Mouse (Mus musculus) cerebellum, postnatal 10 days (tissue): Measurements from ENCODE around the gene Ndufc1.
"Not testable (repeated sequence)": the region's sequence is repeated elsewhere in the genome, so short reads cannot be mapped to it uniquely, and the experiment has no call there.

Experiments
- DNase-seq, 2 experiments: peaks; one replicate each; pipeline ENCODE4 v3.0.0; 2021; ENCODE audit warnings: mixed read lengths in 2 of 2

The Ndufc1 gene

DNA sequence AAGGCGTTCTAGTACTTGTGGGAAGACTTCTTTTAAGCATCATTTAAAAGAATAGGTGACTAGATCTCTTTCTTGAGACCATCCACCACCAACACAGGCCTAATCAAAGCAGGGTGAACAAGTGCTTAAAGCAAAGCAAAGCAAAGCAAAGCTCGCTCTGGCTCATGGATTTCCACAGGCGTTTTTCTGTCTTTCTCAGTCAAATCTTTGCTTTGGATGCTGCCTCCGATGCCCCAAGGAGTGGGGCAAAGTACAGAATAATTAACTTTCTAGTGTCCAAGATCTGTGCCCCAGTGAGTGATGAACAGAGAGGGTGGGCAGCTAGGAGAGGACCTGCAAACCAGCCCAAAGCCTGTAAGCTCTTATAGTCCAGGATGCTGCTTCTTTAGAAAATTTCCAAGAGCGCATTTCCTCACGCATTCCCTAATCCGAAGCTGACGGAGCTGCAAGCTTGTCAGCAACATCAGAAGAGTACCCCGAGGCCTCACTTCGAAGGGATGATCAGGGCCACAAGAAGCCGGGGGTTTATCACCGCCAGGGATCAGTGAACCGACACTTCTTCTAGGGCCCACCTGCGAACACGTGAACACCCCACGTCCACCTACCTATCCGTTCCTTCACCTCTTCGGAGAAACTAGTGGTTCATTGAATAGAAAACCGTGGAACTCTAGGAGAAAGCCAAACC, 13.2 kb downstream of the Ndufc1 start:
- DNase-seq: no peak

GRCm38 (mm10) chr3:51394881-51395280, 13.9 kb downstream of the Ndufc1 start:
- DNase-seq: no peak

DNA sequence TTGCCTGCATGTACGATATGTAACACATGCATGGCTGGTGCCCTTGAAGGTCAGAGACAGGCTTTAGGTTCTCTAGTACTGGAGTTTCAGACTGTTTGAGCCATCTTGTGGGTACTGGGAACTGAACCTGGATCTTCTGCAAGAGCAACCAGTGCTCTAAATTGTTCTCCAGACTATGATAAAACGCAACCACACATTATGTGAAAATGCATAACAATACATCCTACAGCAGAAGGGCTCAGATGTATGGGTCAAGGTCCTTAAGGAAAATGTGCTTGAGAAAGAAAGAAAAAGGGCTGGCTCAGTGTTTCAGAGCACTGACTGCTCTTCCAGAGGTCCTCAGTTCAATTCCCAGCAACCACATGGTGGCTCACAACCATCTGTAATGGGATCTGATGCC, 15.1 kb downstream of the Ndufc1 start:
- no peak for DNase-seq

DNA sequence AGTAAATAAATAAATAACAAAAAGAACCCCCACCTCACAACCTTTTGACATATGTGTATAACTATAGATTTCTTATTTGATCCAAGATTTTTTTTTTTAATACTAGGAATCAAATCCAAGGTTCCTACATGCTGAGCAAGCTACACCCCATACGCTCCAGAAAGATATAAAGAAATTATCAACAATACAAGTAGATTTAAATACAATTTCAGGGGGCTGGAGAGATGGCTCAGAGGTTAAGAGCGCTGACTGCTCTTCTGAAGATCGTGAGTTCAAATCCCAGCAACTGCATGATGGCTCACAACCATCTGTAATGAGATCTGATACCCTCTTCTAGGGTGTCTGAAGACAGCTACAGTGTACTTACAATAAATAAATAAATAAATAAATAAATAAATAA, 15.8 kb downstream of the Ndufc1 start:
- not testable (repeated sequence) for DNase-seq

GRCm38 (mm10) chr3:51391591-51391990, 17.2 kb downstream of the Ndufc1 start:
- DNase-seq: no peak

DNA sequence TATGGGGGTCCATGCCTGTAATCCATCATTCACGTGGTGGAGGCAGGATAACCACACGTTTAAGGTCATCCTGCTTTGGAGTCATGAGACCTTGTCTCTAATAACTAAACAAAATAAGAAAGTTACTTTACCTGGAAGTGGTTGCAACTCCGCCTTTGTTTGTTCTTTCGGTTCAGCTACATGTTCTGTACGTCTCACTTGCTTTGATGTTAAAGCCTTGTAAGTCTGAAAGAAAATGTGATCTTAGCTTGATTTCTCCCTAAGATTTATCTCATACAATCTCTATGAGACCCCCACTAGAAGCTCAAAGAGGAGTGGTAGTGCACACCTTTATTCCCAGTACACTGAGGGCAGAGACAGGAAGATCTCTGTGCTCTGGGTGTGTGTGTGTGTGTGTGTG, 17.7 kb downstream of the Ndufc1 start:
- DNase-seq: no peak

DNA sequence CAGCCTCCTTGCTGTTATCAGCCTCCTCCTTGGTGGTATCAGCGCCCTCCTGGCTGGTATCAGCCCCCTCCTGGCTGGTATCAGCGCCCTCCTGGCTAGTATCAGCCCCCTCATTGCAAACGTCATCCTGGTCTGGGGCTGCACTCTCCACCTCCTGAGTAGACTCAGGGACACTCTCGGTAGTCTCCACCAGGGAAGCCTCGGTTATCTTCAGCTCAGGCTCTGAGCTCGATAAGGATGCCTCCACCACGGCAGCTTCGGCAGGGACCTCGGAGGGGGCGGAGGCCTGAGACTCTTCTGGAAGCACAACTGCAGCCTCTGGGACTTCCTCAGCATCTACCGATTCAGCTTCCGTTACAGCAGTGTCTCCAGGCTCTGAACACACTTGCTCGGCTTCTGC, 19.9 kb downstream of the Ndufc1 start:
- no peak for DNase-seq

- peak; percentile 76 to 83 for DNase-seq
Measured at GRCm38 (mm10) chr3:51387868-51388381, 20.9 kb downstream of the Ndufc1 start.

GRCm38 (mm10) chr3:51387134-51387451, 21.7 kb downstream of the Ndufc1 start:
- no peak for DNase-seq

GRCm38 (mm10) chr3:51386441-51387133, 22.2 kb downstream of the Ndufc1 start:
- DNase-seq: peak; percentile 32 to 51

GRCm38 (mm10) chr3:51383409-51383808, 25.4 kb downstream of the Ndufc1 start:
- peak; percentile 78 to 84 for DNase-seq

- DNase-seq: no peak
Measured at GRCm38 (mm10) chr3:51380660-51381014, 28.2 kb downstream of the Ndufc1 start.

DNA sequence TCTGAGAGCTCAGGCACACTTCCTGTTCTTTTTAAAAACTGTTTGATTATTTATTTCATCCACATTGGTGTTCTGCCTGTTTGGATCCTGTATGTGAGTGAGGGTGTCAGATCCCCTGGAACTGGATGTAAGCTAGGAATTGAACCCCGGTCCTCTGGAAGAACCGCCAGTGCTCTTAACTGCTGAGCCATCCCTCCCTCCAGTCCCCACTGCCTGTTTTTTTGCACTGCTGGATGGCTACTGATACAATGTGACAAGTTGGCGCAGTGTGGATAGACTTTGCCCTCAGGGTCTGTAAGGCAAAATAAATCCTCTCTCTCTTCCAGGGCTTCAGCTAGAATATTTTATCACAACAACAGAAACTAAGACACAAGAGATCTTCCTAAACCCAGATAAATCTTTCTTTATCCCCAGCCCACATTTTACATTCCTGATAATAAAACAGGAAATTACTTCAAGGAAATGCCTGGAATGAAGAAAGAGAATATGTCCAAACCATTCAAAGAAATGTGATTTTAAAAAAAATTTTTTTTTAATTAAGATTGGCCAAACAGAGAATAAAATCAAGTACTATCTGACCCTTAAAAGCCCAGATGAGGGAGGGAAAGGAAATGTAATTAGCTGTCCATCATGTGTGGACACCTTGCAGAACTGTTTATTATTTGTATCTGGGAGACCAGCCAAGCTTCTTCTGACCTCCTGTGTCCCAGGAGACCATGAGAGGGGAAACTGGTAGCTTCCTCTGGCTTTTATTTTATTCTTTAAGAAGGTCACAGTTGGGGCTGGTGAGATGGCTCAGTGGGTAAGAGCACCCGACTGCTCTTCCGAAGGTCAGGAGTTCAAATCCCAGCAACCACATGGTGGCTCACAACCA, 28.8 kb downstream of the Ndufc1 start:
- no peak for DNase-seq

GRCm38 (mm10) chr3:51378665-51378946, 30.2 kb downstream of the Ndufc1 start:
- no peak for DNase-seq

GRCm38 (mm10) chr3:51377878-51378664, 30.7 kb downstream of the Ndufc1 start:
- peak; percentile 38 to 54 for DNase-seq

GRCm38 (mm10) chr3:51375307-51376265, 33.2 kb downstream of the Ndufc1 start:
- DNase-seq: peak; percentile 73 to 81

DNA sequence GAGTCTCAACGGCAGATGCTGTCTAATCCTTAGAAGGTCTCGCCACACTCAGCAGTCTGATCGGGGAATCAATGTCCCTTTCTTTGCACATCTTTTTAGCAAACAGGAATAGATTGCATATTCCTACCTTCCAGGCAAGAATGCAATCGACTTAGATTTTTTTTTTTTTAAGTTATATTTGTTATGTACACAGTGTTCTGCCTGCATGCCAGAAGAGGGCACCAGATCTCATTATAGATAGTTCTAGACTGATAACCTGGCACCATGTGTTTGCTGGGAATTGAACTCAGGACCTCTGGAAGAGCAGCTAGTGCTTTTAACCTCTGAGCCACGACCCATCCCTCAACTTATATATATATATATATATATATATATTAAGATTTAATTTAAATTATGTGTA, 35.2 kb downstream of the Ndufc1 start:
- no peak for DNase-seq

GRCm38 (mm10) chr3:51372883-51373282, 35.9 kb downstream of the Ndufc1 start:
- DNase-seq: no peak

DNA sequence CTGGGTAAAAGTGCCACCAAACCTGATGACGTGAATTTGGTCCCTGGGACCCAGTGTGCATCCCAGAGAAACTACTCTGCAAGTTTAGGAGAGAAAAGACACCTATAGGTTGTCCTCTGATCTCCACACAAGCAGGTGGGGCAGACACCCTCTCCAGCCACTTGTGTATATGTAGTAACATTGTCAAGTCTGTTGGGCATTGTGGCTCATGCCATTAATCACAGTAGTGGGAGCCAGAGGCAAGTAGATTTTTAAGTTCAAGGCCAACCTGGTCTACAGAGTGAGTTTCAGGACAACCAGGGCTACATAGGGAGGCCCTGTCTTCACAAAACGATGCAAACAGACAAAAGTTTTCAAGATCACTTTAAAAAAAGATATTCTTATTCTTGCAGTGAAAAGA, 37.0 kb downstream of the Ndufc1 start:
- DNase-seq: no peak

DNA sequence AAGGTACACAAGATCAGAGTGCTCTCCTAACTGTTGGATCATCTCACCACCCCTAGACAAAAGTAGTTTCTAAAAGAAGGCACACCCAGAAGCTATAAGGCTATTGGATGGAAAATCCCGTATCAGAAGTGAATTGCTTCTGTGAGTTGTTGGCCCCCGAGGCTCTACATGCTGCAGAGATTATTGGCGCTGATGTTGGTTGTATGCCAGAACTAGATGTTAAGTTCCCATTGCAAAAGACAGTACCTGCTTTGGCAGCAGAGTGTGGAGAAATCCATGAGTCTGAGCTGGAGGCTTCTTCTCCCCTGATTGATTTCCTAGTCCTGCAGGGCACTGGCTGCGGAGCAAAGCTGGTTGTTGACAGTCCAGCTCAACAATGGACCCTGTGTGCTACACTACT, 40.8 kb downstream of the Ndufc1 start:
- DNase-seq: no peak

GRCm38 (mm10) chr3:51366926-51367325, 41.9 kb downstream of the Ndufc1 start:
- DNase-seq: no peak

- DNase-seq: no peak
Measured at GRCm38 (mm10) chr3:51365517-51365882, 43.3 kb downstream of the Ndufc1 start.
